Mouse (Mus musculus) liver, adult 2 months (tissue): ENCODE results near the gene Dpysl5. TPM values are rescaled to one million over a fixed set of nuclear protein-coding genes. Genes with fewer than 3 reads are reported as not detected.
A peak's percentile ranks its signal among the peaks of the same experiment; 100 is the strongest.

ENCODE experiments used
- DNase-seq: peaks from one replicate; pipeline ENCODE4 v3.0.0-alpha.2; 2011; ENCODE audit warnings: low read depth, low spot score; ENCODE audit errors: extremely low read depth
- H3K27ac ChIP-seq: fragments of 200-500 bp; replicated peaks from 2 replicates; pipeline ENCODE4 v1.5.1; 2012; ENCODE audit warnings: low read depth, mild to moderate bottlenecking, control low read depth, inconsistent platforms, low read length; ENCODE audit not compliant: insufficient read depth
- H3K27me3 ChIP-seq: fragments of 200-500 bp; 2 replicates; pipeline ENCODE4 v1.6.1; 2012; ENCODE audit warnings: mild to moderate bottlenecking, moderate library complexity, low read length, inconsistent platforms; ENCODE audit not compliant: control insufficient read depth, insufficient read depth
- H3K36me3 ChIP-seq: fragments of 200-500 bp; 2 replicates; pipeline ENCODE4 v1.6.1; 2012; ENCODE audit warnings: low read length, inconsistent platforms; ENCODE audit not compliant: control insufficient read depth, insufficient read depth
- H3K4me1 ChIP-seq: fragments of 200-500 bp; 2 replicates; pipeline ENCODE4 v1.6.1; 2011; ENCODE audit warnings: low read length; ENCODE audit not compliant: control insufficient read depth, insufficient read depth
- H3K4me3 ChIP-seq: fragments of 200-500 bp; 2 replicates; pipeline ENCODE4 v1.5.1; 2011; ENCODE audit warnings: low read depth, mild to moderate bottlenecking, control low read depth, low read length, moderate library complexity; ENCODE audit not compliant: insufficient read depth
- H3K79me2 ChIP-seq: fragments of 200-500 bp; 2 replicates; pipeline ENCODE4 v1.6.1; 2012; ENCODE audit warnings: inconsistent platforms, mild to moderate bottlenecking, low read length, moderate library complexity; ENCODE audit not compliant: control insufficient read depth, insufficient read depth
- H3K9ac ChIP-seq: fragments of 200-500 bp; 2 replicates; pipeline ENCODE4 v1.6.1; 2012; ENCODE audit warnings: low read depth, mild to moderate bottlenecking, control low read depth, inconsistent platforms, low read length
- CTCF ChIP-seq: fragments of 200-500 bp; IDR thresholded peaks from 2 replicates; pipeline ENCODE4 v1.5.1; 2011; ENCODE audit warnings: low read depth, low read length, control low read depth
- POLR2A ChIP-seq: fragments of 200-500 bp; IDR thresholded peaks from 2 replicates; pipeline ENCODE4 v1.6.1; 2011; ENCODE audit warnings: low read length, control low read depth; ENCODE audit not compliant: insufficient read depth; ENCODE audit errors: extremely low read depth
- WGBS: fragments of 180-500 bp; shearing (Covaris S2); methylation state at CpG from one replicate; pipeline ENCODE4 v1.1.7; 2018; 5-methylcytosine and 5-hydroxymethylcytosine counted together
- polyA plus RNA-seq: library from polyadenylated mRNA; depleted of rRNA; stranded (reverse); fragments of >200 nt; gene quantifications from 2 replicates; pipeline ENCODE4 v1.2.3, GENCODE M21; 2012
- total RNA-seq: library from RNA; depleted of rRNA; stranded (reverse); fragments of >200 nt; gene quantifications from 2 replicates; pipeline ENCODE4 v1.2.3, GENCODE M21; 2014

Gene Dpysl5
- total and polyA plus RNA-seq, 2 experiments, result 0.06 TPM; not detected in 1

- TF ChIP-seq CTCF, result no peak
- no peak for TF ChIP-seq POLR2A
- Histone ChIP-seq H3K4me3 (no peak overlapping the region), H3K9ac (no peak overlapping the region), H3K27ac (no peak overlapping the region), H3K79me2 (no peaks in the 10 kb centered on the region), H3K27me3 (no peaks in the 10 kb centered on the region), H3K4me1 (no peaks in the 10 kb centered on the region), H3K36me3 (no peaks in the 10 kb centered on the region)
- 92% methylated on average over 12 of the region's 12 CpGs for WGBS
- no peak for DNase-seq
Observed at GRCm38 (mm10) chr5:30765596-30766370, 54.4 kb downstream of the Dpysl5 start.

- no peaks in the 10 kb centered on the region for H3K4me1 ChIP-seq
- H3K4me3 ChIP-seq, result no peak overlapping the region
- WGBS, result 71% methylated on average over 4 of the region's 4 CpGs
- H3K27ac ChIP-seq, result no peak overlapping the region
- H3K9ac ChIP-seq, result no peak overlapping the region
- no peaks in the 10 kb centered on the region for H3K27me3 ChIP-seq
- no peaks in the 10 kb centered on the region for H3K79me2 ChIP-seq
- H3K36me3 ChIP-seq, result no peaks in the 10 kb centered on the region
- no peak for DNase-seq
- TF ChIP-seq POLR2A, result no peak
- TF ChIP-seq CTCF, result no peak
Observed at GRCm38 (mm10) chr5:30768082-30768481, 56.7 kb downstream of the Dpysl5 start.

GRCm38 (mm10) chr5:30768598-30768997, 57.2 kb downstream of the Dpysl5 start:
- Histone ChIP-seq H3K27ac (no peak overlapping the region), H3K9ac (no peak overlapping the region), H3K4me1 (no peaks in the 10 kb centered on the region), H3K36me3 (no peaks in the 10 kb centered on the region), H3K79me2 (no peaks in the 10 kb centered on the region), H3K27me3 (no peaks in the 10 kb centered on the region), H3K4me3 (no peak overlapping the region)
- WGBS, result 4% methylated on average over 9 of the region's 9 CpGs
- no peak for TF ChIP-seq CTCF
- no peak for TF ChIP-seq POLR2A
- DNase-seq, result peak; percentile 22

GRCm38 (mm10) chr5:30769075-30769474, 57.7 kb downstream of the Dpysl5 start:
- Histone ChIP-seq H3K79me2 (no peaks in the 10 kb centered on the region), H3K9ac (no peak overlapping the region), H3K4me1 (no peaks in the 10 kb centered on the region), H3K27me3 (no peaks in the 10 kb centered on the region), H3K36me3 (no peaks in the 10 kb centered on the region), H3K27ac (no peak overlapping the region), H3K4me3 (no peak overlapping the region)
- WGBS, result 32% methylated on average over 9 of the region's 9 CpGs
- no peak for TF ChIP-seq POLR2A
- no peak for TF ChIP-seq CTCF
- no peak for DNase-seq

GRCm38 (mm10) chr5:30774601-30775371, 63.4 kb downstream of the Dpysl5 start:
- Histone ChIP-seq H3K9ac (no peak overlapping the region), H3K27ac (no peak overlapping the region), H3K4me1 (no peaks in the 10 kb centered on the region; the same call in 1 of the 2 replicates), H3K36me3 (no peaks in the 10 kb centered on the region), H3K79me2 (no peaks in the 10 kb centered on the region), H3K4me3 (no peak overlapping the region), H3K27me3 (no peaks in the 10 kb centered on the region)
- no peak for TF ChIP-seq POLR2A
- TF ChIP-seq CTCF, result peak; percentile 87
- DNase-seq, result peak; percentile 62
- 13% methylated on average over 20 of the region's 20 CpGs for WGBS
